Mouse (Mus musculus): Measurements from ENCODE around the gene A630089N07Rik.
A peak's percentile ranks its signal among the peaks of the same experiment; 100 is the strongest.
"Not testable (repeated sequence)": the region's sequence is repeated elsewhere in the genome, so short reads cannot be mapped to it uniquely, and the experiment has no call there.

Gene A630089N07Rik

DNA sequence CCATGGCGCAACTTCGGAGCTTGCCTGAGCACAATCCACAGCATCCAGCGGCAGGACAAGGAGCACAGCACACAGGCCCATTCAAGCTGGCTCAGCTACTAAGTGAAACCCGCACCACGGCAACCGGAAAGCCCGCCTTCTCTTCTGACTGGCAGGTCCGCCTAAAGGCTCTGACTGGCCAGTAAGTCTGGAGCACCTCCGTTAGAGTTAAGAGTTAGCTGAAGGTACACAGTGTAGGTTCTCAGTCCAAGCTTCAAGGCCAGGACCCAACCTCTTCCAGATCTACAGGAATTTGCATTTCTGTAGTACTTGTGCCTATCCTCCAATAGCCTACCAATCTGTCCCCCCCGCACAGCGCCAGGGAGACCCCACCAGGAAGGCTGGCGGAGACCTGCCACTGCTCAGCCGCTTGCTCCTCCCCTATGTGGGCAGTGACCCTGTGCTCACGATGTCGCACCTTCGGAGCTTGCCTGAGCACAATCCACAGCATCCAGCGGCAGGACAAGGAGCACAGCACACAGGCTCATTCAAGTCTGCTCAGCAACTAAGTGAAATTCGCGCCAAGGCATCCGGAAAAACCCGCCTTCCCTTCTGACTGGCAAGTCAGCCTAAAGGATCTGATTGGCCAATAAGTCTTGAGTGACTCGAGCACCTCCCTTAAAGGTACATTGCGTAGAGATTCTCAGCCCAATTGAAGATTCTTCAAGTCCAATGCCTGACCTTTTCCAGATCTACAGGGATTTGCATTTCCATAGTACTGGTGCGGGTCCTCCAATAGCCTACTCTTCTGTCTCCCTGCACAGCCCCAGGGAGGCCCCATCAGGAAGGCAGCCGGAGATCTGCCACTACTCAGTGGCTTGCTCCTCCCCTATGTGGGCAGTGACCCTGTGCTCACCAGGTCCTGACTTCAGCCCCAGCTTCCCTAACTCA, at the start of gene A630089N07Rik:
A630089N07Rik (minus strand) TSS at position 562 of the 930 bp plus-strand sequence.
- peak; percentile 91 for DNase-seq (ENCODE audit: low read depth, low spot score)

DNA sequence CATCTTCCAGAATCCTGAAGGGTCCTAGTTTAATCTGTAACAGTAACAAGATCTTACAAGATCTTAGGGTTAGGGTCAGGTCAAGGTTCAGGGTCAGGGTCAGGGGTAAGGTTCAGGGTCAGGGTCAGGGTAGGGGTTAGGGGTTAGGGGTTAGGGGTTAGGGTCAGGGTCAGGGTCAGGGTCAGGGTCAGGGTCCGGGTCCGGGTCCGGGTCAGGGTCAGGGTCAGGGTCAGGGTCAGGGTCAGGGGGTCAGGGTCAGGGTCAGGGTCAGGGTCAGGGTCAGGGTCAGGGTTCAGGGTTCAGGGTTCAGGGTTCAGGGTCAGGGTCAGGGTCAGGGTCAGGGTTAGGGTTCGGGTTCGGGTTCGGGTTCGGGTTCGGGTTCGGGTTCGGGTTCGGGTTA, 24.9 kb upstream of the A630089N07Rik start:
- DNase-seq (ENCODE audit: low read depth, low spot score): no peak

DNA sequence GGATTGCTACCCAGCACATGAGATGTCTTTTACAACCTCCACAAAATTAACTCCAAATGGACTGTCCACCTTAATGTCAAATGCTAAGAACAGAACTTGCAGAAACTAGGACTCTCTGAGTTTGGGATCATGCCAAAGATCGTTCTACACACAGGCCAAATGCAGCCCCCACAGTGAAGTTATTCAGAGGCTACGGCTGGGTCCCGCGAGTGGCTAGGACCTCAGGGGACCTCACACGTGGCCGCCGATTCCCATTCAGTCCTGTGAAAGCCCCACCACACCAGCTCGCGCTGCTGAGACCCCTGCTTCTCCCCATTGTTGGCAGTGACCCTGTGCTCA, 731 bp downstream of the A630089N07Rik start:
- DNase-seq (ENCODE audit: low read depth, low spot score): not testable (repeated sequence)

DNA sequence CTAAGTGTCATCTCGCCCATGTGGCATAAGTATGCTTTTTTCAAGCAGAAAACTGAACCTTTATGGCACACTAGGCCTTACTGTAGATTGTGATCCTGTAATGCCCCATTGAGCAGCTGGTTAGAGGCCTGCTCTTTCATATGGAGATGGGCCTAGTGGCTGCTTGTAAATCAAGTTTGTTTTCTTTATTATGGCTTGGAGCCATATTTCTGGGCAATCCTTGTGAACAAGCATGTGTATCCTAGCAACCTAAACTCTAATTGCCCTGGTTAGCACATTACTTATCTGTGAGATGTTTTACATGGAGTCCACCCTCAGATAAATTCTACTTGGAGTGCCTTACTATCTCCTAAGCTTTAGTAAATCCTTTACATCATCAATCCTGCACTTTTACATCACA, 1.1 kb downstream of the A630089N07Rik start:
- peak; percentile 33 for DNase-seq (ENCODE audit: low read depth, low spot score)

DNA sequence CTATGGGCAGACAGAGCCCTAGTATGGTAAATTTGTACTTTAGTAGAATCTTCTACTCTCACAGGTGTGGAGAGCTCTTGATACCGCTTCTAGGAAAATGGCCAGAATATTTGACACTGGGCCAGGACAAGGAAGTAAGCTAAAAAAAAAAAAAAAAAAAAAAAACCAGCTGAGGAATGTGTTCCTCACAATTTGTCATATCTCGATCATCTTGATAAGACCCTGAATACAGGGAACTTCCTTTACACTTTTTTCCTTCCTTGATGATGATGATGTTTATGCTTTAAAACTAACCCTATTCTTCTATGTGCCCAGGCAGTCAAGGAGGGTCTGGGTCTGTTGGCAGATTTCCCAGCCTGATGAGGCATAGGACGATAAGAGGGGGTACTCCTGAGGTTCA, 2.9 kb downstream of the A630089N07Rik start:
- not testable (repeated sequence) for DNase-seq (ENCODE audit: low read depth, low spot score)

DNA sequence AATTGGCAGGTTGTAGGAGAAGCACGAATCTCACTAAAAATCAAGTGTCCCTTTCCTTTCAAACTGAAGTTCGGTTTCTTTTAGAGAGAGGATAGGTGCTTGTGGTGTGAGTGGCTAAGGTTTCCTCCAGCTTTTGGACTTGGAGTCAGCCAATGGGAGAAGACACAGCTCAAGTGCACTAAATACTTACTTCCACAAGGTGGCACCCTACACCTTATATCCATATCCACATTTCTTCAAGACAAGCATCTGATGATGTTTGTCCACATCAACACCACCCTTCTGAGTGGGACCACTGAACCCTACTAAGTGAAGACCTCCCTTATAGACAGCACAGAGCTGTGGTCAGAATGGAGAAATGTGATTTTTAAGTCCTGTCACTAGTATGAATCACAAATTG, 40.6 kb downstream of the A630089N07Rik start:
- peak; percentile 65 for DNase-seq (ENCODE audit: low read depth, low spot score)

DNA sequence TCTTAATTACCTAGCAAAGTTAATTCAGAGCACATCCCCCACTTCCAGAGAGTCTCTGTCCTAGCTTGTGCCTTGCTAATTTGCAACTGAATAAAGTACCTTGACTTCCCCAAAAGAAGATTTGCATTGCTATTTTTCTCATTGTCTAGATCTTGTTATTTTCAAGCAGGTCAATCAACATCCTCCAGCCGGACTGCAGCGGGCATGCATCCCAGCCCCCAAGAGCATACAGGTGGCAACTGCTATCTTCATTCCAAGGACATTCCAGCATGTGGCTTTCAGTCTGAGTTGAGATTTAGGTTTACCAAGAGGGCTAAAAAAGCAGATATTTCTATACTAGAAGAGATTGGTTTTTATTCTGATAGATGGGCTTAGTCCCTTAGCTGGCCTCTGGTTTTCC, 47.3 kb downstream of the A630089N07Rik start:
- not testable (repeated sequence) for DNase-seq (ENCODE audit: low read depth, low spot score)

DNA sequence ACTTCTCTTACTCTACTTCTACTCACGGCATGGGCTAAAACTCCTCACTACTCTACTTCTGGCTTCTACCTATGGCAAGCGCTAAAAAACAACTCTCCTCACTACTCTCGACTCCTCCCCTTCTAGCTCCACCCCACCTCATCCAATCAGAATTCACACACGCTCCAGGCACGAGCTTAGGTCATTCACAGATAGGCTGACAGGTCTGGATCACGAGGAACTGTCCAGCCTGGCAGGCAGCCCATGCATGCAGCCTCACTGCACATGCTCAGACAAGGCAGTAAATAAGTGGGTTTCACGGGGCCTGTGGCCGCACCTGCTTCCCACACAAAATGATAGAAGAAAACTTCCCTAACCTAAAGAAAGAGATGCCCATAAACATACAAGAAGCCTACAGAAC, 56.1 kb downstream of the A630089N07Rik start:
- DNase-seq (ENCODE audit: low read depth, low spot score): not testable (repeated sequence)

DNA sequence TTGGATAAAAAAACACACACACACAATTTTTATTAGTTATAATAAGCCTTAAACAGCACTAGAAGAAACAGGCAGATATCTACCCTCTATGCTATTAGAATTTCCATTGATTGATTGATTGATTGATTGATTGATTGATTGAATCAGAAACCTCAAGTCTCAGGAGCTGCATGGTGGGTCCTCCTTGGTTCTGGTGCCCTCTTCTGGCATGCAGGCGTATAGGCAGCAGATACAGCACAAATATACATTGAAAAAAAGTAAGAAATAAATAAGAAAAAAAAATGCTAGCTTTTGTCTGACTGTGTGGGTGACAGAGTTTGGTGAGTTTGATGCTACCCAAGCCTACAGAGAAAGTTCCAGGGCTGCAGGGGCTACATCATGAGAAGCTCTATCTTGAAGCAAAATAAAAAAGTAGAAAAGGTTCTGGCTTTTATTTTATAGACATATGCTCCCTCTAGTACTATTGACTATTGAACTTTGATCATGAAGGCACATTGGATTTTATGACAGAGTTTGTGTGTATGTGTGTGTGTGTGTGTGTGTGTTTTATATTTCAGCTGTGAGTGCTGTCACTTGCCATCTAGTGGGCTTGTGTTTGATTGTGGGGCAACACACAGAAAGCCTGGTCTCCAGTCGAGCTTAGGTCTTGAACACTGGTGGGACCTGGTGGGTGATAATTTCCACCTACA, 59.4 kb downstream of the A630089N07Rik start:
- DNase-seq (ENCODE audit: low read depth, low spot score): peak; percentile 88

DNA sequence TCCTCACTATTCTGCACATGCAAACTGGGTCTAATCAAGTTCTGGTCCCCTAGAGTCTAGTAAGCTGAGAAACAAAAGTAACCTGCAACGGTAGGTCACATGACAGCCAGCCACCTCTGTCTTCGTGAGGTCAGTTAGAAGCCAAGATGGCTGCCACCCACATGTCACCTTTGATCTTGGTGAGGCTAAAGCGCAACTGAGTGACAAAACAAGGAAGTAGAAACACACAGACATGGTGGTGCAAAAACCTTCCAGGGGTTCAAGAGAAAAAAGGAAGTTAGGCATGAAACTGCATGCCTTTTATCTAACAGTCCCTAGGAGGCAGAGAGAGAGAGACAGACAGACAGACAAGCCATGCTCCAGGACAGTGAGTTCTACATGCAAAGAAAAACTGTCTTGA, 60.2 kb downstream of the A630089N07Rik start:
- DNase-seq (ENCODE audit: low read depth, low spot score): peak; percentile 26

DNA sequence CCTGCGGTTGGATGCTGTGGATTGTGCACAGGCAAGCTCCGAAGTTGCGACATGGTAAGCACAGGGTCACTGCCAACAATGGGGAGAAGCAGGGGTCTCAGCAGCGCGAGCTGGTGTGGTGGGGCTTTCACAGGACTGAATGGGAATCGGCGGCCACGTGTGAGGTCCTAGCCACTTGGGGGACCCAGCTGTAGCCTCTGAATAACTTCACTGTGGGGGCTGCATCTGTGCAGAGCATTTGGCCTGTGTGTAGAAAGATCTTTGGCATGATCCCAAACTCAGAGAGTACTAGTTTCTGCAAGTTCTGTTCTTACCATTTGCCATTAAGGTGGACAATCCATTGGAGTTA, 84.9 kb downstream of the A630089N07Rik start:
- DNase-seq (ENCODE audit: low read depth, low spot score): not testable (repeated sequence)

DNA sequence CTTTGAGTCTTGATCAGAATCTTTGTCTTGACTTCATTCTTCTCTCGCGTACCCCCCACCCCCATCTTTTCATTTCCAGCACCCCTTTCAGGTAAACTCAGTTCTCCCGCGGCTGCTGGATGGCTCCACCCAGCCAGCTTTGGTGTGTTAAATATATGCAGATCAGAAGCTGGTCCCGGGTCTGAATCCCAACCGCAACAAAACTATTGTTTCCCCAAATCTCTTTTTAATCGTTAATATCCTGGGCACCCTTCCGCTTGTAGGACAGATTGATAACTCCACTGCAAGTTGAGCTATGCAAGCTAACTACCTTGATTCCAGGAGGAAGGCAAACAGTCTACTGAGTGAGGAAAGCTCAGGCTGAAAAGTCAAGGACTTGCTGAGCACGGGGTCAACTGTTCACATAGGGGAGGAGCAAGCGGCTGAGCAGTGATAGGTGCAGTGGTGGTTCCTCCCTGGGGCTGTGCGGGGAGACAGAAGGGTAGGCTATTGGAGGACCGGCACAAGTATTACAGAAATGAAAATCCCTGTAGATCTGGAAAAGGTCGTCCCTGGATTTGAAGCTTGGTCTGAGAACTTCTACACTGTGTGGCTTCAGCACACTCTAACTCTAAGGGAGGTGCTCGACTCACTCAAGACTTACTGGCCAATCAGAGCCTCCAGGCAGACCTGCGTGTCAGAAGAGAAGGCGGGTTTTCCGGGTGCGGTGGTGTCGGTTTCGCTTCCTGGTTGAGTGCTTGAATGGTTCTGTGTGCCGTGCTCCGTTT, 85.5 kb downstream of the A630089N07Rik start, which contains the start of gene B230307C23Rik:
B230307C23Rik (plus strand) TSS at position 700 of the 767 bp plus-strand sequence.
- peak; percentile 97 for DNase-seq (ENCODE audit: low read depth, low spot score)

DNA sequence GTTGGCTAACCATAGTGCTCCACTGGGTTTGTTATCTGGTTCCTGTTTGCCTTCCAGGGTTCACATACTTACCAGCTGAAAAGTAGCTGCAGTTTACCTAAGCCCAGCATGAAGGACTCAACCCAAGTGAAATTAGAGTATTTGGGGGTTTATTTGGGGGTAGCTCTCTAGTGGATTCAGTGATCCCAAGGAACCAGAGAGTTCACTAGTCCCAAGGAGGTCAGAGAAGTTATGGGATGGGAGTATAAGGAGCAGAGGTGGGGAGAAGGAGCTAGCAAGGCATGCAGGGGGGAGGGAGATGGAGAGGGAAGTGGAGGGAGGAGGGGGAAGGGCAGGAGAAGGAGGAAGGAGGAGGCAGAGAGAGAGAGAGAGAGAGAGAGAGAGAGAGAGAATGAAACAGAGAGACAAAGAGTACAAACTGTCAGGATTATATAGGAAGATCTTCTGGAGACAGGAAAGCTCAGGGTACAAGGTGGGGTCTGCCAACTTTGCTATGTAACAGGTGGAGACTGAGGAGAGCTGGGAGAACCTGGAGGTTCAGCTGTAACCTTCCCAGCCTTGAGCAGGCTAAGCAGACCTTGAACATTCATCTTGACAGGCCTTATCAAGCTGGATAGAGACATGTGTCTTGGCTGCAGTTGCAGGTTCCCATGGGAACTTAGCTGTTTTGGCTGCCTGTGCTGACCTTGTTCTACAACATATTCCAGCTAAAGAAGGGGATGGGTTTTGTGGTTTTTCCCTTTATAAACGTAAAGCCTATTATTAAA, 86.2 kb downstream of the A630089N07Rik start:
- DNase-seq (ENCODE audit: low read depth, low spot score): no peak

DNA sequence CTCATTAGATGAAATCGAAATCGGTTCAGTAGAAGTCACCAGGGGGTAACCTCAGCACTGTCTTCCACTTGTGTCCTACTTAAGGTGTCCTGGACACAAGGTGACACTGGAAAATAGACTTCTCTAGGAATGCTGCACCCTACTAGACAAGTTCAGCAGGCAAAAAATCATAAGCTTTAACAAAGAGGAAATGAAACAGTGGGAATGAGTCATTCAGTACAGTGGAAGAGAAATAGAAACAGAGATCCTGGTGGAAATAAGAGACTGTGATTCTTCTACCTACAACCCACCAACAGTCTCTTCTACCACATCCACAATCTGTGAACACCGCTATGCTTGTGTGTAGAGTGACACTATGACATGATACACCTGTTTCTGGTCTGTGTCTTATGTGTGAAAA, 89.8 kb downstream of the A630089N07Rik start:
- DNase-seq (ENCODE audit: low read depth, low spot score): peak; percentile 46

DNA sequence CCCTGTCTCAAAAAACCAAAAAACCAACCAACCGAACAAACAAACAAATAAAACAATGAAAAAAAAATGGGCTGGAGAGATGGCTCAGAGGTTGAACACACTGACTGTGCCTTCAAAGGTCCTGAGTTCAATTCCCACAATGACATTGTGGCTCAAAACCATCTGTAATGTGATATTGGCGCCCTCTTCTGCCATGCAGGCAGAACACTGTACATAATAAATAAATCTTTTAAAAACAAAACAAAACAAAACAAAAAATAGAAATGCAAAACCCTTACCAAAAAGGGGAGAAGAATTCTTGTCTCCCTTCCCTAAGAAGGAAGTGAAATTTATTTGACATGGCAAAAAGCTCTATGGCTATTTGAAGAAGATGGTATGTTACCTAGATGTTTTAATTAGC, 90.7 kb downstream of the A630089N07Rik start:
- peak; percentile 58 for DNase-seq (ENCODE audit: low read depth, low spot score)

DNA sequence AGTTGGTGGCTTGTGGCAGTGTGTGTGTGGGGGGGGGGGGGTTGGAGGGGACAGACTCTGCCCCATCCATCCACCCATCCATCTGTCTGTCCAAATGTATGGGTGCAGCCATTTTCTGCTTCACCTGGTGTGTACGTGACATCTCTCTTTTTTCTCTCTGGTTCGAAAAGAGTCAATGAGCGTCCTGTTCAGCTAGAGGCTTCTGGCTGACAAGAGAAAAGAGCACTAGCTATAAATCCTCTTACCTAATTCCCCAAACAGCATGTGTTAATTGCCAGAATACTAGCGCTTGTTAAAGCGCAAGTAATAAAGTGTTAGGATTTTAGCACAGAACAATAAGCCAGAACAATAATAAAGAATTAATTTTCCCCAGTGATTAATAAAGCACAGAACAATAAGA, 97.7 kb downstream of the A630089N07Rik start:
- DNase-seq (ENCODE audit: low read depth, low spot score): no peak

DNA sequence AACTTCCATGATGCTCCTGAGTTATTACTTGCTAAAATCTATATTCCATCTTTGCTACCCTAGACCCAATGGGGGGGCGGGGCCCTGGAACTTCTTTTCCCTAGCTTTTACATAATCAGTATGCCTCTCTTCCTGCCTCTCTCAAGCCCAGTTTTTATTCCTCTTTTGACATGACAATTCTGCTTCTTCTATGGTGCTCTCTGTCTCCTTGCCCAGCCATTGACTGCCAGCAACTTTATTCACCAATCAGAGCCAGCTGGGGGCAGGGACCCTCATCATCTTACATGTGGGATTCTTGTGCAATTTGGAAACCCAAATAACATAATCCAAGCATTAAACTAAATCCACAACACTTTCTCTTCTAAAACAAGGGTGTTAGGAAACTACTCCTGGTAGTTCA, 100.9 kb downstream of the A630089N07Rik start:
- DNase-seq (ENCODE audit: low read depth, low spot score): no peak

DNA sequence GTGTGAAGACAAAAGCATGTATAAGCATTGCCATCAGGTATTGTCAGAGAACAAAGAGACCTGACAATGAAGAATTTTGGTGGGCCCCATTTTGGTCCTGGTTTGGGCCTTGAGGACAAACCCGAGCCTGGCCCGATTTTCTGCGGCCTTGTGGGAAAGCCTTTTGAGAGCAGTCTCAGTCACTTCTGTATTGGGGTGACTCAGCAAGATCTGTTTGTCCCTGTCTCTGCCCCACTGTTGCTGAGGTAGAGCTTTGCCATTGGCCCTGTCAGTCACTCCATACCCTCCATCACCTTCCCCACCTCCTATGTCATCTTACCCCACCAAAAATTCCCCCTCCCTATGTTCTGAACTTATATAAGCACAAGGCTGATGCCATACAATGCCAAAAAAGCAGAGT, 104.5 kb downstream of the A630089N07Rik start:
- DNase-seq (ENCODE audit: low read depth, low spot score): no peak

DNA sequence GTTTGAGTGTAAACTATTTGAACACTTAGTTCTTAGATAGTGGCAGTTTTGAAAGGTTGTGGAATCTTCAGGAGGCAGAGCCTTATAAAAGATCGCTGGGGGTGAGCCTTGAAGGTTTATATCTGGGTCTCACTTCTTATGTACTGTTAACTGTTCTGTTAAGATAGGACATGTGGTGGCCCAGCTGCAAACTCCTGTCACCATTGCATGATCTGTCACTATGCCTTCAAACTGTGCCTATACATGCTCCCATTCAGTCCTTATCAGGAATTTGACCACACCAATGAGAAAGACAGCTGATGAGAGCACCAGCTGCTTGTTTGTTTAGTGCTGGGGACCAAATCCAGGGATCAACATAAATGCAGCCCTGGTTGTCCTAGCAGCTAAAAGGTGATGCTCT, 105.0 kb downstream of the A630089N07Rik start:
- no peak for DNase-seq (ENCODE audit: low read depth, low spot score)

DNA sequence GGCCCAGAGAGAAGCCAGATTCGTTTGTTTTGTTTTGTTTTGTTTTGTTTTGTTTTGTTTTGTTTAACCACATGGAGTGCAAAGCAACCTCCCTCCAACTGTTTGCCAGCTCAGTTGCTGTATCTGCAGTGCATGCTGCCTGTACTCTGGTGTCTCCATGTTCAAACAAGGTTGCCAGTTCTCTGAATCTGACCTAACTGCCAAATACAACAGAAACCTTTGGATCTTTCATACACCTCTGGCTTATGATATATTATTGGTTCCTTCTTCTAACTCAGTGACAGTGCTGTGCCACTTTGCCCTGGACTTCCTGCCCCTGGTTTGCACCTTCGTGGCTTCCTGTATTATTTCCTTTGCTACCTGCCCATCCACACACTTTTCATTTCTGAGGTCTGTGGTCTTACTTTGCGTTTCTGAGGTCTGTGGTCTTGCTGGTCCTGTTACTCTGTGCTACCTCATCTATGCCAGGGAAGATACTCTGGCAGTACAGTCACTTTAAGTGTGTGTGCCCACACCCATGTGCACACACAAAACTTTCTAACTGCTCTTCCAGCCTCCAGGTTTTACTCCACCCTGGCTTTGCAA, 118.2 kb downstream of the A630089N07Rik start:
- peak; percentile 21 for DNase-seq (ENCODE audit: low read depth, low spot score)

Data from A20 (cell line).